Mouse (Mus musculus): ENCODE measurements at regions not wholly inside any gene's neighbourhood (a gene's known extent, or its start where the extent isn't known, plus 50 kb on each side); places are given as distances from the start of the nearest gene placed in this dataset.

- no peak for DNase-seq (ENCODE audit: extremely low read depth)
- in situ Hi-C loops (cut with MboI; ENCODE audit: low pct_ligation_motif_present, low pct_unique_long_range_greater_than_20kb, low sequenced_read_pairs) (no loop called here), dilution Hi-C loops (cut with MboI; ENCODE audit: extremely low pct_ligation_motif_present, extremely low pct_unique_long_range_greater_than_20kb, low sequenced_read_pairs) (no loop called here)
- no peak overlapping the region for H3K9ac ChIP-seq (ENCODE audit: insufficient read depth, low read depth)
- H3K27ac ChIP-seq (ENCODE audit: insufficient read depth, low read depth): no peak overlapping the region
- H3K79me2 ChIP-seq (replicated peaks; ENCODE audit: control insufficient read depth, extremely low read depth, insufficient read depth, poor library complexity, severe bottlenecking): no peaks in the 10 kb centered on the region
- no peak overlapping the region for H3K4me2 ChIP-seq (ENCODE audit: insufficient read depth, low read depth, poor library complexity, severe bottlenecking)
- no peaks in the 10 kb centered on the region for H3K36me3 ChIP-seq (replicated peaks in 1 of 2; ENCODE audit: control insufficient read depth in 1 of 2, insufficient read depth in 1 of 2, low read length in 1 of 2)
- H3K4me3 ChIP-seq (replicated peaks in 1 of 3; ENCODE audit: low read depth in 2 of 3, low read length in 2 of 3, poor library complexity in 1 of 3): no peak overlapping the region
- H3K27me3 ChIP-seq (replicated peaks): no peaks in the 10 kb centered on the region
- H3K9me3 ChIP-seq (replicated peaks; ENCODE audit: low read length): no peaks in the 10 kb centered on the region
- TF ChIP-seq POLR2A (IDR thresholded peaks at IDR 0.05; ENCODE audit: low read depth, low read length): no peak
- no peak for TF ChIP-seq IRF4 (IDR thresholded peaks at IDR 0.05; ENCODE audit: low read depth, low read length)
- no peak for TF ChIP-seq JUND (conservative IDR thresholded peaks at IDR 0.05; ENCODE audit: low read depth, low read length)
- no peak for TF ChIP-seq SMC3 (IDR thresholded peaks at IDR 0.05; ENCODE audit: low read depth, low read length)
- no peak for TF ChIP-seq ZNF384 (IDR thresholded peaks at IDR 0.05; ENCODE audit: low read depth, low read length)
- no peak for TF ChIP-seq ZC3H11A (IDR thresholded peaks at IDR 0.05; ENCODE audit: low read depth, low read length)
- TF ChIP-seq USF1 (IDR thresholded peaks at IDR 0.05; ENCODE audit: low read depth, low read length): no peak
- TF ChIP-seq TCF12 (IDR thresholded peaks at IDR 0.05; ENCODE audit: low read depth, low read length): no peak
- no peak for TF ChIP-seq UBTF (IDR thresholded peaks at IDR 0.05; ENCODE audit: low read depth, low read length)
- TF ChIP-seq JUN (IDR thresholded peaks at IDR 0.05; ENCODE audit: insufficient read depth, low read depth, low read length): no peak
- no peak for TF ChIP-seq NELFE (IDR thresholded peaks at IDR 0.05; ENCODE audit: low read depth, low read length)
- TF ChIP-seq ELF1 (IDR thresholded peaks at IDR 0.05; ENCODE audit: low read depth, low read length): no peak
- no peak for TF ChIP-seq MXI1 (IDR thresholded peaks at IDR 0.05; ENCODE audit: low read depth, low read length)
- no peak for TF ChIP-seq MAFK (IDR thresholded peaks at IDR 0.05; ENCODE audit: insufficient replicate concordance, low read length)
- TF ChIP-seq MAX (IDR thresholded peaks at IDR 0.05; ENCODE audit: low read length): no peak
- no peaks in the 10 kb centered on the region for H3K4me1 ChIP-seq (ENCODE audit: control insufficient read depth in 1 of 2, insufficient read depth in 2 of 2)
These were observed 92.3 kb upstream of the Efemp1 start for GRCm38 (mm10) chr11:28760751-28761150.

DNA sequence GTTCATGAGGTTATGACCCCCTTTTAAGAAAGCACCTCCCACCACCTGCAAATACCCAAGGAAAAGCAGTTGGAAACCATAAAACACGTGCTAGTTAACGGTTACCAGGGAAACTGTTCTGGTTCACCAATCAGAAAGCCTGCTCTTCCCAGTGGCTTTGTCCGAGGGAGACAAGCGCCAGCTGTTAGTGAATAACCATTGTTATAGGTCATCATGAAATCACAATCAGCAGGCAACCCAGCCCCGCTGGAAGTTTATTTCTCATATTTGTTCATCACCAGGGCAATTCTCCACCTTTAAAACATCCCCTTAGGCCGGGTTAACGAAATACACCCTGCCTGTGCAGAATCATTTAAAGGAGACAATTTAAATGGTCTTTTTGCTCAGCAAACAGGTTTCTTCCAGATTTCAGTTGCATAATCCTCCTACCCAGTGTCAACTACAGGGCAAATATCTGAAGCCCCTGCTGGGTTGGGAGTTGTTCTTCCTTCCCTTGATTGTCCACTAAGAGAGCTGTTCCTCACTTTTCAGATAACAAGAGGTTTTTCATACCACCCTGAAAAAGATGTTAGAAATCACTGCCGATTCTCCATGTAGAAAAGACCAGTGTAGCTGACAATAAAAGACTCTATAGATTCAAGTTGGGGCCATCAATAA, 117.9 kb upstream of the Efemp1 start:
- dilution Hi-C loops (cut with MboI; ENCODE audit: extremely low pct_ligation_motif_present, extremely low pct_unique_long_range_greater_than_20kb, low sequenced_read_pairs) (no loop called here), in situ Hi-C loops (cut with MboI; ENCODE audit: low pct_ligation_motif_present, low pct_unique_long_range_greater_than_20kb, low sequenced_read_pairs) (no loop called here)
- H3K27me3 ChIP-seq (replicated peaks): no peaks in the 10 kb centered on the region
- H3K4me3 ChIP-seq (replicated peaks in 1 of 3; ENCODE audit: low read depth in 2 of 3, low read length in 2 of 3, poor library complexity in 1 of 3): no peak overlapping the region
- no peak overlapping the region for H3K9ac ChIP-seq (ENCODE audit: insufficient read depth, low read depth)
- H3K4me2 ChIP-seq (ENCODE audit: insufficient read depth, low read depth, poor library complexity, severe bottlenecking): no peak overlapping the region
- TF ChIP-seq ZNF384 (IDR thresholded peaks at IDR 0.05; ENCODE audit: low read depth, low read length) (no peak), SIN3A (IDR thresholded peaks at IDR 0.05; ENCODE audit: low read length) (no peak), MYC (IDR thresholded peaks at IDR 0.05; ENCODE audit: low read depth, low read length) (no peak), TBP (conservative IDR thresholded peaks at IDR 0.05; ENCODE audit: low read depth, low read length) (no peak), PAX5 (IDR thresholded peaks at IDR 0.05; ENCODE audit: low read length) (no peak), ZKSCAN1 (IDR thresholded peaks at IDR 0.05; ENCODE audit: borderline replicate concordance, low read depth, low read length) (no peak), SMC3 (IDR thresholded peaks at IDR 0.05; ENCODE audit: low read depth, low read length) (no peak), MEF2A (IDR thresholded peaks at IDR 0.05; ENCODE audit: borderline replicate concordance, low read depth, low read length) (no peak), ZMIZ1 (IDR thresholded peaks at IDR 0.05; ENCODE audit: low read depth, low read length) (no peak), MXI1 (IDR thresholded peaks at IDR 0.05; ENCODE audit: low read depth, low read length) (no peak), ETS1 (conservative IDR thresholded peaks at IDR 0.05; ENCODE audit: low read depth, low read length) (no peak)
- no peaks in the 10 kb centered on the region for H3K9me3 ChIP-seq (replicated peaks; ENCODE audit: low read length)
- no peaks in the 10 kb centered on the region for H3K4me1 ChIP-seq (ENCODE audit: control insufficient read depth in 1 of 2, insufficient read depth in 2 of 2)
- no peaks in the 10 kb centered on the region for H3K79me2 ChIP-seq (replicated peaks; ENCODE audit: control insufficient read depth, extremely low read depth, insufficient read depth, poor library complexity, severe bottlenecking)
- H3K27ac ChIP-seq (ENCODE audit: insufficient read depth, low read depth): no peak overlapping the region
- no peak for DNase-seq (ENCODE audit: extremely low read depth)
- no peaks in the 10 kb centered on the region for H3K36me3 ChIP-seq (replicated peaks in 1 of 2; ENCODE audit: control insufficient read depth in 1 of 2, insufficient read depth in 1 of 2, low read length in 1 of 2)

Measured in CH12.LX (cell line).